Mouse (Mus musculus): ENCODE data around the gene Tmem150b.

Tmem150b gene

DNA sequence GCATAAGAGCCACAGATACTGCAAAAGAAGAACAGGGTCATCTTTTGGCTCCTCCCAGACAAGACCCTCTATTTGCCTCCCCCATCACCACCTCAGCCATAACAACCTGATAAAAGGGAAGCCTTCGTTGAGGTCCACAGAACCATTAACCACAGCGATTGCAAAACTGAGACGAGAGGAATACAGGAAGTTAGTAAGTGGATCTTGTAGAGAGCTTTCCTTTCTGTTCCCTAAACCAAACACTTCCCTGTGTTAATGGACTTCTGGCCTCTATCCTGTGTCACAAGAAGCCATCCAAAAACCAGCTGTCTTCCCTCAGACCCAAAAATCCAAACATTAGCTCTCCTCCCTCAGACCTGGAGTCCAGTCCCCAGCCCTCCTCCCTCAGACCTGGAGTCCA lies 690 bp downstream of the Tmem150b start:
- DNase-seq, result no peak

DNA sequence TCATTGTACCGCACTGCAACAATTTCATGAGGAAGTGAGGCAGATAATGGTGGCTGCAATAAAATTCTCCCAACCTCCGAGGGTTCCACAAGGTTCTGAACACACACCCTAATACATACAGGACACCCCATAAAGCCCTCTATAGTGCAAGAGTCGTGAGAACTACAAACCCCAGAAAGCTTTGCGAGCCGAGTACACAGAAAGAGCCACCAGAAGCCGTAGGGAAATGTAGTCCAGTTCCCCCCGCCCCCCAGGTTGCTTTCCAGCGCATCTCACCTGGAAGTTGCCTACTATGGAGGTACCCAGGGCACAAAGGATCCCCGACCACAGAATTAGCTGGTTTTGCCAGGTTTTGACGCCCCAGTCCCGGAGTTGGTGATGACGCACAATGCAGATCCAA lies 1.5 kb downstream of the Tmem150b start:
- no peak for DNase-seq

DNA sequence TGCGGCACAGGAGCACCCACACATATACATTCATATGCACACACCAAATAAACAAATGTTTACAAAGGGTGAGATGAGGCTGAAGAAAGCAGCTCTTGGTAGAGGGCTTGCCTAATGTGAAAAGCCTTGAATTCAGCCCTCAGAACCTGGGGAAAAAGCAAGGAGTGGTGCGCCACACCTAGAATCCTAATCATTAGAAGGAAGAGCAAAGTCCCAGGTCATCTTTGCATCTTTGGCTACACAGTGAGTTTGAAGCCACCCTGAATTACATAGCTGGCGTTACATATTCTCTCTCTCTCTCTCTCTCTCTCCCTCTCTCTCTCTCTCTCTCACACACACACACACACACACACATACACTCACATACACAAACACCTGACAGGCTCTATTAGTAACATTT lies 5.8 kb downstream of the Tmem150b start:
- DNase-seq, result no peak

DNA sequence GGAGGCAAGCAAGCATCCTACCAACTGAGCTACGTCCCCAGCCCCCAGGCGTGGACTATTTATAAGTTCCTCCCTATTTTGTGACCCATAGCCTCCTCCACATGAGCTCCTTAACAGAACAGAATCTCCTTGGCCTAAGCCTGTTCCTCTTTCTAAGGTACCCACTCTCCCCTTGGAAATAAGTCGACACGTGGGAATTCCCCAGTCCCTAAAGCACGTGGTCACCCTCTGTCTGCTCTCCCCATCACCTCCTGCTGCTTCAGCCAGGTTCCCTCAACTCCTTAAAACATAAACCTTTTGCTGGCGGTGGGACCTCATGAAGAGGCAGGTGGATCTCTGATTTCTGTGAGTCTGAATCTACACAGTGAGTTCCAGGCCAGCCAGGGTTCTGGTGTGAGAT lies 8.1 kb downstream of the Tmem150b start:
- no peak for DNase-seq

DNA sequence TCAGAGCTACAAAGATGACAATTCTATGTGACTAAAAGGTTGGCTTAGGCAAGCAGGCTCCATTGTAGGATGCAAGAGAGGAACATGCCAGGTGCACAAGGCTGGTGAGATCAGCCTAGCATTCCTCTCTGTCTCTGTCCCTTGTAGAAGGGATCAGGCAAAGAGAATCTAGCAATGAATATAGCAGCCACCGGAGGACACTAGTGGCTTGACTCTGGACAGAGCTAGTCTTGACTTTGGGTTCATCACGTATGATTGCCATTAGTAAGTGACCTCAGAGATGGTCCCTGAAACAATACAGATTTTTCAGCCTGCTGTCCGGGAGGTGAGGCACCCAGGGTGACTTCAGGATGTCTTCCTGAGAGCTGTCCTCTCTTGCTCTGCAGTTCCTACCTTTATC lies 12.5 kb downstream of the Tmem150b start:
- no peak for DNase-seq

DNA sequence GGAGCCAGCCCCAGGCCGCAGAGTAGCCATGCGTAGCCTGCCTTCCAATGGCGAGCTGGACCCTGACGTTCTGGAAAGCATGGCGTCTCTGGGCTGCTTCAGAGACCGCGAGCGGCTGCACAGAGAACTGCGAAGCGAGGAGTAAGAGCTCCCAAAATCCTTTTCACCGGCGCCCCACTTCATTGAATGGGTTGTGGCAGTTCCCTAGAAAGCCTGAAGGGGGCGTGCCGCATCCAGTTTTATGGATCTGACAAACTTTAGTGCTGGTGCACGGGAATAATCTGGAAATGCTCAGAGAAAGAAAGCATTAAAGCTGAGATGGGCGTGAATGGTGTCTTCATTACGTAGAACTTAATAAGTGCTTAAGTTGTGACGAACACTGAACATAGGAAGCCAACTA lies 20.0 kb downstream of the Tmem150b start:
- DNase-seq, result peak; percentile 61

DNA sequence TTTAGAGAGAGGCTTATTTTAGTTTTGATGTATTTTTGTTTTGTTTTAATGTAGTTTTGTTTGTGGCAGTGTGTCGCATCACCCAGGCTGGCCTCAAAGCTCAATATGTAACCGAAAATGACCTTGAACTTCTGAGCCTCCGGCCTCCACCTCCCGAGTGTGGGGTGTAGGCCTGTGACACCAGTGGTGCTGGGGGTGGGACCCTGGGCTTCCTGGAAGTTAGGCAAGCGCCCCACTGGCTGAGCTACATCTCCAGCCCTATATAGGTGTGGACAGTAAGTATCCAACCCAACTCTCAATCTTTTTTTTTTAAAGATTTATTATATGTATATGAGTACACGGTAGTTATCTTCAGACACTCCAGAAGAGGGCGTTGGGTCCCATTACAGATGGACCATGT lies 21.9 kb downstream of the Tmem150b start:
- no peak for DNase-seq

DNA sequence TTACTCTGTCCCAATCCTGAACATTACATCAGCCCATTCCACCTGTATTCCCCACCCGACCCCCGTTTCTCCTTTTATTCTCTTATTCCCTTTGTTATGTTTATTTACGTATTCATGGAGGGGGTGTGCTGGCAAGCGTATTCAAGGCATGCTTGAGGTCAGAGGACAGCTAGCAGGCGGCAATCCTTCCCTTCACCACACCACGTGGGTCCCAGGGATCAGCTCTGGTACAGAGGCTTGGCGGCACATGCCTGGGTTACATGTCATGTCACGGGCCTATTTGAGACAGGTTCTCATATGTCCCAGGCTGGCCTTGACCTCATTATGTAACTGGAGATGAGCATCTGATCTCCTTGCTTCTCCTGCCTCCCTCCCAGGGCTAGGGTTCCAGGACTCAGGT lies 22.7 kb downstream of the Tmem150b start:
- DNase-seq, result no peak

DNA sequence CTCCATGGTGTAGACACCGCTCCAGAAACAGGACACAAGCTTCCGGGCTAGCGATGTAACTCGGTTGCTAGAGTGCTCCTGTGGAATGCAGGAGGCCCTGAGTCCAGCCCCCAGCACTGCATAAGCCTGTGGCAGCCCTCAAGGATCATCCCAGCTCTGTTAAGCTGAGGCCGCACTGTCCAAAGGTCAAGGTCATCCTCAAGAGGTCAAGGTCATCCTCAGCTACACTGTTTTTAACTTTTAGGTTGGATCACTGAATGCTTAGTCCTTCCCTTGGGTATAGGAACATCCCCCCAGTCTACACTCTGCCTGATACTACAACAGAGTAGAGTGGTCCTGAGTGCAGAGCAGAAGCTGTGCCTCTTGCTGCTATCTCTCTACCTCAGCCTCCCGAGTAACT lies 32.0 kb downstream of the Tmem150b start:
- no peak for DNase-seq

DNA sequence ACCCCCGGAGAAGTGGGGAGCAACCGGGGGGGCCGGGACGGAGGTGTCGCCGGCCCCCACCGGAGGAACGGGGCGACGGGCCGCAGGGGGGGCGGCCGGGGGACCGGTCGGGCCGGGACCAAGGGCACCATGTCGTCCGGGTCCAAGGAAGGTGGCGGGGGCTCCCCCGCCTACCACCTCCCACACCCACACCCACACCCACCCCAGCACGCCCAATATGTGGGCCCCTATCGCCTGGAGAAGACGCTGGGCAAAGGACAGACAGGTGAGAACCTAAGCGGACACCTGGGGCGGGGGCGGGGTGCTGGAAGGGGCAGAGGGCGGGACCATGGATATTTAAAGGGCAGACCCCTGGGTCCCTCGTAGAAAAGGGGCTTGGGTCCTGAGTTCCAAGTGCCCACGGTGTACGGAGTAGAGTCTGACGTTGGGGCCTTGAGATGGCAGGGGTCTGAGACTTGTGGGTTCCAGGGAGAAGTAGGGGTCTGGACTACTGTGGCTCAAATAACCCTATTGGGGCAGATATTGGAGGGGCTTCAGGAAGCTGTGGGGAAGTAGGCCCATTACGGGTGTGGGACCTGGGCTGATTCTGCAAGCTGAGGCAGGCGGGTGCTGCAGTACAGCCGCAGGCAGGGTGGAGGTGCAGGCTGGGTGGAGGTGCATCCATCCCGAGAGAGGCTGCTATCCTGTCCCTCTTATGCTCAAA lies 33.9 kb downstream of the Tmem150b start:
- DNase-seq, result no peak

DNA sequence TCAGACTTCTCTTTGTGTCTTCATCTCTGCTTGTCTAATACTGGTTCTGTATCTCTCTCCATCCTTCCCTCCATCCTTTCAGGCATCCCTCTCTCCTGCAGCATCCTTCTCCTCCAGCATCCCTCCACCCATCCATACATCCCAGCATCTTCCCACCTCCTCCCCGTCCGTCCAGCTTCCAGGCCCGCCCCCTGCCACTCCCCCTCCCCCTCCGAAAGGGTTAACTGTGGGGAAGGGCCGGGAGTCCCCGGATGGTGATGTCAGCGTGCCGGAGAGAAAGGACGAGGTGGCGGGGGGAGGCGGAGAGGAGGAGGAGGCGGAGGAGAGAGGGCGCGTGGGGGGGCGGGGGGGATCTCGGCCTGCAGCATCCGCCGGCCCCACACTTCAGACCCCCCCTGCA lies 34.7 kb downstream of the Tmem150b start, which contains the start of gene Brsk1:
Gene Brsk1, plus strand, starts transcription at position 218 of the 400 bp plus-strand sequence.
- peak; percentile 64 for DNase-seq

DNA sequence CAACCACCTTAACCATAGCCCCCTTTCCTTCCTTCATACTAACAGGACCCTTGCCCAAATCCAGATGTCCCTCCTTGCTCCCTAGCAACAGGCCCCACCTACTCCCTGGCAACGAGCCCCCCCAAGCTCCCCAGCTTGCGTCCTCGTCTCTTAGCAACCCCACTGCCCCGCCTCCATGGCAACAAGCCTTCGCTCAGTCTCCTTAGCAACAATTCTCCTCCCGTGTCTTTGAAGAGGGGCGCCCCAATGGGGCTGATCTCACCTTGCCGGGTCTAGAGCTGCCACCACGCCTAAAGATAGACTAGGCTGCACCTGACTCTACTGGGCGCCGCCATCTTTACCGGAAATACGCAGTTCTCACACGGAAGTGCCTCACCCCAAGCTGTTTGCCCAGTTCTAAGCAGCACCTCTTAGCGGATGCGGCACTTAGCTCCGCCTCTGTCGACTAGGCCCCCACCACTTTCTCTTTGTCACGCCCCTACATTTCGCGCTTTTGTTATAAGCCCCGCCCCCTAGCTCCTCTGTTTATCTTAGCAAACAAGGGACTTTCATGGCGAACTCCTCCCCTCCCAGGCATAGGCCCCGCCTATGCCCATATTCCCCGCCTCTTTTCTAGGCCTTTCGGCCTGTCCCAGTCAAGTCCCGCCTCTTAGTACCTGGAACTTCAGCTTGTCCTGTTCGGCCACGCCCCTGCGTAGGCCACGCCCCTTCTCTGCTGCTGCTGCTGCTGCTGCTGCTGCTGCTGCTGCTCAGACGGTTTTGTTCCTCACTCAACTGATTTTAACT lies 40.2 kb downstream of the Tmem150b start, which contains the start of gene Hspbp1:
Gene Hspbp1, minus strand, starts transcription at position 437 of the 786 bp plus-strand sequence.
- DNase-seq, result peak; percentile 99

DNA sequence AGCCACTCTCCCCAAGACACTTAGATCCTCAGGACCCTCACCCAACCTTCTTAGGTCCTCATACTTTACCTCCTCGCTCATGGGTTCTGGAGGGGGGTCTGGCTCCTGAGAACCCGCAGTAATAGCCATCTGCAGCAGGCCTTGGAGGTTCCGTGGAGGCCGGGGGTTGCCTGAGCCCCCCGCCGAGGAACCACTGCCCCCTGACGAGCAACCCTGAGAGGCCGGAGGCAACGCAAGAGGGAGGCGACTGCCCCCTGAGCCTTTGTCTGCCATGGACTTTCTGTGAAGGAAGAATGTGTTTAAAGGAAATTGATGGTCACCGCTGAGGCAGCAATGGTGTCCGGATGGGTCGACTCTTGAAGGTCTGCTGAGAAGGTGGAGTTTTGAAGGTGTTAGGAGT lies 40.8 kb downstream of the Tmem150b start:
- DNase-seq, result no peak

DNA sequence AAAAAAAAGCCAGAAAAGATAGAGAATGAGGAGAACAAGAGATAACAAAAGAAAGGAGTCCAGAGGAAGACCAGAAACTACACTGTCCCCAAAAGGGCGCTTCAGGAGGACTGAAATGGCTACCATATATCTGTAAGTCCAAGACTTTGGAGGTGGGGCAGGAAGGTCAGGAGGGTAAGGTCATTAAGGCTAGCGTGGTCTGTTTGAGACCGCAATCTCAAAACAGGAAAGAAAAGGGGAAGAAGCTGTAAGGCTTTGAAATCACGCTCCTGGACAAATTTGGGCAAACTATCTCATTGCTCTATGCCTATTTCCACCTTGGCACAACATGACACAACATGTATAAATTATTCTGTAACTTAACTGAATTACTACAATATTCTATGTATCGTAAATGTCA lies 41.7 kb downstream of the Tmem150b start:
- DNase-seq, result no peak

DNA sequence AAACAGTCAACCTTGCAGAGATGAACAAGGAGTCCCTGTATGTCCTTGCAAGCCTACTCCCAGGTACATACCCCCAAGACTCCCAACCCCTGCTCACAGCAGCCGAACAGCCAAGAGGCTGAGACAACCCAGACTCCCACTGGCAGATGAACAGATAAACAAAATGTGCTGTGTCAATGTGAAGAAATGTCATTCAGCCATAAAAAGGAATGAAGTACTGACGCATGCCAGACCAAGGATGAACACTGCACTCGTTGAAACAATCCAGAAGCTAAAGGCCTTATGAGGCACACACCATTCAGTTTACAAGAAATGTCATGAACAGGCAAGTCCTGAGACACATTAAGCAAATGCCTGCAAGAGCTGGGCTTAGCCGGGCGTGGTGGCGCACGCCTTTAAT lies 49.8 kb downstream of the Tmem150b start:
- no peak for DNase-seq

DNA sequence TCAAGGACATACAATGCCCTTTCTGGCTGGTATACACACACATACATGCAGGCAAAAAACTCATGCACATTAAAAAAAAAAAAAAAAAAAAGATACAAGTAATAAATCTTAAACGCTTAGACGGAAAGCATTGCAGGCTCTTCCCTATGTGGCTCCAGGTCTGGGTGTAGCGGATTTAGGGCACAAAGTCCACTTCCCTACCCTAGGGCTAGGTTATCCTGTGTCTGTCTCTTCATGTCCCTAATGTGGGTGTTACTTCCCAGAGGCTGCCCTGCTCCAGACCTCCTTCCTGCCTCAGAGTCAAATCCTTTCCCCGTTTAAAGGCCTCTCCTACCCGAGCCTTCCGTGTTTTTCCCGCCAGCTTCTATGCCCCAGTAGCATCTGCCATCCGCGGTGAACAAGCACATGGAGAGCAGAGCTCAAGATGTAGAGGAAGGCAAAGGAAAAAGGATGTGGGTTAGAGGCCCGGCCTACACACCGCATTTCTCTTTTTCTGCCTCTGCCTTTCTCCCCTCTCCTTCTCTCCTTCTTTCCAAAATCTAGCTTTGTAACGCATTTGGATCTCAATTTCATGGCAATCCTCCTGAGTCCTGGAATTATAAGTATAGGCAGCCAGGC lies 50.8 kb downstream of the Tmem150b start:
- DNase-seq, result no peak

DNA sequence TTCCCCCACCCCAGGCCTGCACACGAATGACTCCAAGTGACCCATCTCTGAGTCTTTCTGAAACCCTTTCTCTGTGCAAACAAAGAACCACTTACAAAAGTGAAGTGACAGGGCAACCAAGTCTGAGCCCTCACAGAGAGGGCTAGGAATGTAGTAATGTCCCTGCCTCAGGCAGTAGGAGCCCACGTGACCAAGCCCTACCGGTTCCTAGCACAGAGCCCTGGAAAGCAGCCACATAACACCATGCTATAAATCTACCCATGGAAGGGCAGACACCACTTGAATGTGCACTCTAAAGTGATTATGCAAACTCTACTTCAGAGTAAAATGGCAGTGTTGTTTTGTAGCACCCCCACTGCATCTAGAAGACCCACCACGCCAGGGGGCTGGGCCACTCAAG lies 53.1 kb downstream of the Tmem150b start:
- DNase-seq, result no peak

DNA sequence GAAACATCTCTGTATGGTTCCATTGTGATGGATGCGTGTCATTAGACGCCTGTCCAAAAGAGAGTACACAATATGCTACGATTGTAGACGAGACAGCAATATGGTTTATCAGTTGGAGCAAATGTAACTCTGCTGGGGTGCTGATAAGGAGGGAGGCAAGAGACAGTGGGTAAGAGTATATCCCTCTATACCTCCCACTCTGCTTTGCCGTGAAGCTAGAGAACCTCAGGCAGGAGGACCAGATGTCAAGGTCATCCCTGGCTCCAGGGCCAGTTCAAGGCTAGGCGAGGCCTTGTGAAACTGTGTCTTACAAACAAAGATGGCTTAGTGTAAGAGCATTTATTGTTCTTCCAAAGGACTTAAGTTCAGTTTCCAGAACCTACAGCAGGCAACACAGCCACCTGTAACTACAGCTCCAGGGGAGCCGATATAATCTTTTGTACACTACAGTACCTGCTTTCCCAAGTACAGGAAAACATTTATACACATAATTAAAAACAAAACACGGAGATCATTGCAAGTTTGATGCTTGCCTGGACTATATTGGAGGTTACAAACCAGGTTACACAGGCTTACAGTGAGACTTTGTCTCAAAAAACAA lies 54.3 kb downstream of the Tmem150b start:
- DNase-seq, result peak; percentile 67

DNA sequence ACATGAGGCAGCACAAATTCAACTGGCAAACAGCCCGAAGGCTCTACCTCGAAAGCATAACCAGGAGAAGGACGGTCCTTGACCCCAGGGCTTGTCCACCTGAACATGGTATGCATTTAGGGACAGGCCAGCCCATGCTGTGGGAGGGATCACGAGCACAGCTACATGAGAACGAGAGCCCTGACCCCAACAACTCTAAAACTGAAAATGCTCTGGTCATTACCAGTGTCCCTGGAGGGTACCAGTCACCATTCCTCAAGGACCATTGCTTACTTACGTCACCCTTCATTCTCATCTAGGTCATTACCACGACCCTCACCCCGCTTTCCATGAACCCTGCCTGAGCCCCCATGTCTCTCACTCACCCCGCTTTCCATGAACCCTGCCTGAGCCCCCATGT lies 55.9 kb downstream of the Tmem150b start:
- no peak for DNase-seq

DNA sequence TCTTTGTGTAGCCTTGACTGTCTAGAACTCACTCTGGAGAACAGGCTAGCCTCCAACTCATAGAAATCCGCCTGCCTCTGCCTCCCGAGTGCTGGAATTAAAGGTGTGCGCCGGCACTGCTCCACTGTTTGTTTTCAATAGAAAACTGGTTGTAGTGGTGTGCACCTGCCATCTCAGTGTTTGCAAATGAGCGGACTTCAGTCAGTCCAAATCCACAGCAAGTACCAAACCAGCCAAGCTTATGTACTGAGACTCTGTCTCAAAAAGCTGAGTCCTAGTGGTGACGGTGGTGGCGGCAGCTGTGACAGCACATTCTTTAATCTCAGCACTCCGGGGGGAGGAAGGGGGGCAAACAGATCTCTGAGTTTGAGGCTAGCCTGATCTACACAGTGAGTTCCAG lies 56.5 kb downstream of the Tmem150b start:
- no peak for DNase-seq

DNA sequence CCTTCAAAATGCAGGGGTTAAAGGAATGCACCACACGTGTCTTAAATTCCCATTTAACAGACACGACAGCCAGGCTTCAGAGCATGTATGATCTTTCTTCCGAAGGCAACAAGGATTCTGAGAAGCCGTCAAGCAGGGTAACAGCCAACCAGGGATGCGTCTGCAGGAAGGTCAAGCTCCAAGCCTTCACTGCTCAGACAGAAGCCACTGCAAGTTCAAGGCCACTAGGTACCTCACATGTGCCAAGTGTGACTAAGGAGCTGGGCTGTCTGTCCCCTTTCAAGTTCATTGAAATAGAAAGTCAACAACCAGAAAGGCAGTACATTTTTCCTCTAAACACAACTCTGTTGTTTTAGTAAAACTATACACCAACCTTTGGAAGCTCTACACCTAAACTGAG lies 58.2 kb downstream of the Tmem150b start:
- no peak for DNase-seq

DNA sequence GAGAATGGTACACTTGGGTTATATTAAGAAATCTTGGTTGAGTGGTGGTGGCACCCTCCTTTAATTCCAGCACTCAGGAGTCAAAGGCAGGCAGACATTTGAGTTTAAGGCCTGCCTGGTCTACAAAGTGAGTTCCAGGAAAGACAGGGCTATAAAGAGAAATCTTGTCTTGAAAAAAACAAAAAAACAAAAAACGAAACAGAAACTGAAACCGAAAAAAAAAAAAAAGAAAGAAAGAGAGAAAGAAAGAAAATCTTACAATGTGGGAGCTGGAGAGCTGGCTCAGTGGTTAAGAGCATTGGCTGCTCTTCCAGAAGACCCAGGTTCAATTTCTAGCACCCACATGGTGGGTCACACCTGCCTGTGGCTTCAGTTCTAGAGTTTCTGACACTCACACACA lies 61.3 kb downstream of the Tmem150b start:
- no peak for DNase-seq

DNA sequence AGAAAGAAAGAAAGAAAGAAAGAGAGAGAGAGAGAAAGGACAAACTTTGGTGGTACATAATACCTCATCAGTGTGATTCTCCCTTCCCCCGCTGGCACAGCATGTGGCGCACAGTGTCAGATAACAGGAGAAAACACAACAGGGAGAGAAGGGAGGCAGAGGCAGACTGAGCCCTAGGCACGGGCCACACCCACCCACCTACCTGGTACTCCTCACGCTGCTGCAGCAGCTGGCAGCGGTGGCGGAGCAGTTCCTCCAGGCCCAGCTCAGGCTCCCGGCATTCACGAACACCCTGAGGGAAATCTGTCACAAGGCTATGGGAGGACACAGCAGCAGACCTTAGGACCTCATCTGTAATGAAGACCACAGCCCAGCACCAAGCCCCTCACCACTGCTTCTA lies 61.9 kb downstream of the Tmem150b start:
- no peak for DNase-seq

Data from liver (tissue).